Mouse (Mus musculus) ovary, adult 18-20 months (tissue): ENCODE measurements at regions not wholly inside any gene's neighbourhood (a gene's known extent, or its start where the extent isn't known, plus 50 kb on each side); places are given as distances from the start of the nearest gene placed in this dataset.

ENCODE experiments used
- DNase-seq: peaks from one replicate; pipeline ENCODE4 v3.0.0; 2022; ENCODE audit warnings: low spot score, mixed read lengths

GRCm38 (mm10) chr8:10713515-10714042, 294.7 kb downstream of the Irs2 start:
- no peak for DNase-seq

- no peak for DNase-seq
Observed at GRCm38 (mm10) chr8:10712118-10712689, 296.1 kb downstream of the Irs2 start.

DNA sequence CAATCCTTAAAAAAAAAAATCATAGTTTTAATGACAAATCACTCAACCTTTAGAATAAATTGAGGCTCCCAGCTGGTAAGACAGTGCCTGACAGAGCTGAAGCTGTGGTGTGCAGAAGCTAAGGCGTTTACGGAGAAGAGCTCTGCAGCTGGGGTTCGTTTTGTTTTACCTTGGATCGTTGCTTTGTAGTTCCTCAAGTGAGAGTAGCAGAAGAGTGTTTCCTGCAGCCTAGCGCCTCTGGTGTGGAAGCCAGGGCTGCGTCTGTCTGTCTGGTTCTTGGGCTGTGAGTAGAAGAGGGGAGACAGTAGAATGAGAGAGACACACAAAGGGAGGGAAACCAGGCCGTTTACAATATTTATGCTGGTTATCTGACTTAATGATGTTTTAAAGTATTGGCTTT, 296.8 kb downstream of the Irs2 start:
- no peak for DNase-seq

- DNase-seq, result no peak
Observed at GRCm38 (mm10) chr8:10708509-10708908, 299.7 kb downstream of the Irs2 start.

GRCm38 (mm10) chr8:10707122-10707521, 301.1 kb downstream of the Irs2 start:
- no peak for DNase-seq

DNA sequence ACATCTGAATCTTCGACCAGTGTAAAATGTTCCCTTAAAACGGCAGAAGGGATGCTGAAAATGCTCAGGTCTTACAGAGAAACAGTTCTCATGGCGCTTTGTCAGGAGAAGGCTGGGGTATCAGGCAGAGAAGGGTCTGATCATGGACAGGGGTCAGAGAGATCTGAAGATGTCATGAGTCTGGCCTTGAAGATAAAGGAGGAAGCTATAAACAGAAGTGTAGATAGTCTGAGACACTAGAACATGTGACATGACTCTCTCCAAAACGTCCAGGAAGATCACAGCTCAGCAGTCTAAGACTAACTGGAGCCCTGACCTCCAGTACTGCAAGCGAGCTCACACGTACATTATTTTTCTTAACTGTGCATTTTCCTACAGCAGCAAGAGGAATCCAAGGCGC, 302.3 kb downstream of the Irs2 start:
- no peak for DNase-seq

DNA sequence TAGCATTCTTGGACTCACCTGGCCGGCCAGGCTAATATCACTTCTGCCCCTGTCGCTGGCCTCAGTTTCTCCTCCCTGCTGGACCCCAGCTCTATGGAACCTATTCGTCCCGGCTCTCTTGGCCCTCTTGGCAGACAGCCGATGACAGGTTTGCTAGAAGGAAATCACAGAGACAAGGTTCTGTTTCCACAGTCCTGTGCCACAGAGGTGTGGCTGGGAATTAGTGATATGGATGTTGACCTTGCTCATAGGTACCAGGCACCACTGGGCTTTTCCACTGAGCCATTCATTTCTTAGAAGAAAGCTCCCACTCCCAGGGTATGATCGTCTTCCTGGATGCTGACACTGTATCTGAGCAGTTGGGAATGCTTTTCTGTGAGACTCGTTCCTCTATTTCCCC, 305.5 kb downstream of the Irs2 start:
- DNase-seq, result no peak

GRCm38 (mm10) chr8:10702248-10702647, 306.0 kb downstream of the Irs2 start:
- DNase-seq, result no peak

- DNase-seq, result no peak
Observed at GRCm38 (mm10) chr8:10701648-10702061, 306.6 kb downstream of the Irs2 start.

GRCm38 (mm10) chr8:10701226-10701625, 307.0 kb downstream of the Irs2 start:
- no peak for DNase-seq

DNA sequence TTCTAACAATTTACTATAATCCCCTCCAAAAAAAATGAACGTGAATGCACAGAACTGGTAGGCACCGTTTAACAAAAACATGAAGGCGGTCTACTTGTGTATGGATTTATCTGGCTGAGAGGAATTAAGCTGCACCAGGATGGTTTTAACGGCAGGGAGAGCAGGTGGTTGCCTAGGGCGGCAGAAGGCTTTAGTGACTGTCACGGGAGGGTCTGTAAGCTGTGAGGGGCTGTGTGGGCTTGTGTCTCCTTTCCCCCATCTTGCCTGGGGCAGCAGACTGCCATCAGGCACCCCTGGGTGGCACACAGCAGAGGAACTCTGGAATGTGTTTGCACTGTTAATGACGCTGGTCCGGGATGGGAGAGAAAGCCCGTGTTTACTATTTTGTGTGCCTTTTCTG, 308.6 kb downstream of the Irs2 start:
- DNase-seq, result peak; percentile 4

DNA sequence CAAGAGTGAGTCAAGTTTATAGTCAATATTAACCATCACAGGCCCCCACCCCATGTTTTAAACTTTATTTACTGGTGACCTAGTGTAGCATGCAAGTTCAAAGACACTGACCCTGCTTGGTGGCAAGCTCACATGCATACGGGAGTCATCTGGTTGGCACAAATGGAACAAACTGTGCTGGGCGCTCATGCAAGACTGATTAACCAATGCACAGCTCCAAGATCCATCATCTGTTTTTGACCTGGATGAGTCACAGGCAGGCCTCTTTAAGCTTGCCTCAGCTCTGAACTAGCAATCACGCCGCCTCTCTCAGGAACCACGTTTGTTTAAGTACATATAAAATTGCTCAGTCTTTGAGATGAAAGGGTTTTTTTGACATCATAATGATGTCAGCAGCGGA, 313.1 kb downstream of the Irs2 start:
- DNase-seq, result no peak

DNA sequence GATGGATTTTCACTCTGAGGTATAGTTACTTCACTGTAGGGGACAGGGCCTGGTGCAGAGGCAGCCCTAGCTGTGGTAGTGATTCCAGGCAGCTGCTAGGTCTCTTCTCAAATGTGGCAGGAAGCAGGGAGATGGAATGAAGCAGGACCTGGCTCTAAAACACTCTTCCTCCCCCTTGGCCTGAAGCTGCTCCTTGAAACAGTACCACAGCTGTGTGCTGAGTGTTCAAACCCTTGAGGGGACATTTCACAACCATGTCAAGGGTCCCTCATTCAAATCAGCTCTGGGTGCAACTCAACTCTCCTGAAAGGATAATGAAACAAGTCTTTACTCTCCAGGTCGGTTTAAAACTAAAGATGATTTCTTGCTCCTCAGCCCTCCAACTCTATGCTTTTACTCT, 317.6 kb downstream of the Irs2 start:
- no peak for DNase-seq

DNA sequence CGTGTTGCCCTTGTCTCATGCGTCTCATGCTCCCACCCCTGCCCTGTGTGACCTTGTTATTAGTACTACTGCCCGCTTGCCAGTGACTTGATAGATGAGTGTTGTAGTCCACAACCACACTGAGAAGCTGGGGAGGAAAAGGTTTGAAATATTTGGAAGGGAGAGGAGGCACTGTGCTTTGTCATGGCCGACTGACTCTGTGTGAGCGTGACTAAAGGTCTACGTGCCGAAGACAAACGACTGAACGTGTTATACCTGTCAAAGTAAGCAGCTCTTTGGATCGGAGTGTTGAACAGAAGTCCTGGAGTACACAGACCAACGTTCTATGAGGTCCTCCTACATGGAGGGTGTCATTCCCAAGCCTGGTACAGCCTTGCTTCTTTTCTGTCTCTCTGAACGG, 318.4 kb downstream of the Irs2 start:
- no peak for DNase-seq

- DNase-seq, result no peak
Observed at GRCm38 (mm10) chr8:10687867-10688561, 320.2 kb downstream of the Irs2 start.
